Mouse (Mus musculus): Measurements from ENCODE around the gene 2210016L21Rik. TPM values are rescaled to one million over a fixed set of nuclear protein-coding genes. Genes with fewer than 3 reads are reported as not detected.

The 2210016L21Rik gene
- total and polyA plus RNA-seq, 2 experiments, result 3.0 to 6.1 TPM

DNA sequence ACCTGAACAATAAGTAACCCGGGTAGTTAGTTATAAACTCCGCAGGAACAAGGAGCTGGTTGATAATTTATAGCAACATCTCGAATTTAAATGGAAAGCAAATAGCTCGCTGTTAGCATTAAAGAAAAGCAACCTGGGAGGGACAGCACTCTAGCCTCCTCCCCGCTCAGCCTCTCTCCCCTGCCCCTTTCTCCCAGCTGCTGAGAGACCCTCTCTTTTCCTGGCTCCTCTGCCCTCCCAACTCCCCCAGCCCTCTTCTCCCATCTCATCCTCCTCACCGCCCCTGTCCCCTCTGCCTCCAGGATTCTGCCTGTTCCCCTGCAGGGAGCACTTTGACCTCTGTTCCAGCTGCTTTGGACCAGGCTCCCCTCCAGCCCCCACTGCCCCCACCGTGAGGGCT lies 26.7 kb downstream of the 2210016L21Rik start:
- Histone ChIP-seq H3K27me3 (ENCODE audit: control insufficient read depth, insufficient read depth, low read length) (no peaks in the 10 kb centered on the region), H3K4me3 (ENCODE audit: insufficient read depth, low read depth, low read length) (peak overlapping the region; percentile 85), H3K4me1 (ENCODE audit: control insufficient read depth, insufficient read depth, low read length) (peaks cover 33% of the 10 kb centered on the region), H3K27ac (replicated peaks; ENCODE audit: insufficient read depth, low read depth, low read length) (peak overlapping the region; percentile 99), H3K9ac (ENCODE audit: low read depth, low read length) (peak overlapping the region; percentile 95), H3K36me3 (ENCODE audit: control insufficient read depth, insufficient read depth, low read length) (no peaks in the 10 kb centered on the region), H3K79me2 (ENCODE audit: control insufficient read depth, insufficient read depth, low read length) (peaks cover 35% of the 10 kb centered on the region; the same call in 1 of the 2 replicates)
- 13% methylated on average over 7 of the region's 7 CpGs for WGBS
- no peak for TF ChIP-seq CTCF (IDR thresholded peaks at IDR 0.05; ENCODE audit: low read depth, low read length)
- TF ChIP-seq POLR2A (IDR thresholded peaks at IDR 0.05; ENCODE audit: extremely low read depth, insufficient read depth, low read length), result 0 out of 2 replicates have a peak, but pooled peaks have one; percentile 40
- peak; percentile 81 for DNase-seq (ENCODE audit: extremely low read depth, low read depth, low spot score)

DNA sequence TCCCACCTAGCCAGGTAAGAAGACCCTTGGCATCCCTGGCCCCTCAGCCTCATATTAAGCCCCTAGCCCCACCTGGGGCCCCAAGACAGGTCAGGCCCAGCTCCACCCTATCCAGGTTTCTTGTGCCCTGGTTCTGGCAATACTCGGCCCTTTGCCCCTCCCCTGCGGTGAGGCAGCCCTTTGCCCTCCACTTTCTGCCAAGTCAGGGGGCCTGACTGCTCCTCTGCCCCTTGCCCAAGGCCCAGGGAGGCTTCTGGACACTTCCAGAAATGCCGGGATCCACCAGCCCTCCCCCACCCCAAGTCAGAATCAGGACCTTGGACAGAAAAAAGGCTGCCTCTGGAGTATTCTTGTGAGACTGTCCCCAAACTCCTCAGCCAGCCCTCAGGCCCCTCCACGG lies 27.1 kb downstream of the 2210016L21Rik start:
- peak overlapping the region; percentile 99 for H3K27ac ChIP-seq (replicated peaks; ENCODE audit: insufficient read depth, low read depth, low read length)
- peak overlapping the region; percentile 95 for H3K9ac ChIP-seq (ENCODE audit: low read depth, low read length)
- peaks cover 33% of the 10 kb centered on the region; the same call in 1 of the 2 replicates for H3K79me2 ChIP-seq (ENCODE audit: control insufficient read depth, insufficient read depth, low read length)
- peaks cover 34% of the 10 kb centered on the region for H3K4me1 ChIP-seq (ENCODE audit: control insufficient read depth, insufficient read depth, low read length)
- TF ChIP-seq POLR2A (IDR thresholded peaks at IDR 0.05; ENCODE audit: extremely low read depth, insufficient read depth, low read length) (no peak), CTCF (IDR thresholded peaks at IDR 0.05; ENCODE audit: low read depth, low read length) (no peak)
- H3K4me3 ChIP-seq (ENCODE audit: insufficient read depth, low read depth, low read length), result peak overlapping the region; percentile 85
- 6% methylated on average over 4 of the region's 4 CpGs for whole genome bisulfite sequencing
- peak; percentile 85 for DNase-seq (ENCODE audit: extremely low read depth, low read depth, low spot score)
- no peaks in the 10 kb centered on the region for H3K27me3 ChIP-seq (ENCODE audit: control insufficient read depth, insufficient read depth, low read length)
- H3K36me3 ChIP-seq (ENCODE audit: control insufficient read depth, insufficient read depth, low read length), result no peaks in the 10 kb centered on the region

DNA sequence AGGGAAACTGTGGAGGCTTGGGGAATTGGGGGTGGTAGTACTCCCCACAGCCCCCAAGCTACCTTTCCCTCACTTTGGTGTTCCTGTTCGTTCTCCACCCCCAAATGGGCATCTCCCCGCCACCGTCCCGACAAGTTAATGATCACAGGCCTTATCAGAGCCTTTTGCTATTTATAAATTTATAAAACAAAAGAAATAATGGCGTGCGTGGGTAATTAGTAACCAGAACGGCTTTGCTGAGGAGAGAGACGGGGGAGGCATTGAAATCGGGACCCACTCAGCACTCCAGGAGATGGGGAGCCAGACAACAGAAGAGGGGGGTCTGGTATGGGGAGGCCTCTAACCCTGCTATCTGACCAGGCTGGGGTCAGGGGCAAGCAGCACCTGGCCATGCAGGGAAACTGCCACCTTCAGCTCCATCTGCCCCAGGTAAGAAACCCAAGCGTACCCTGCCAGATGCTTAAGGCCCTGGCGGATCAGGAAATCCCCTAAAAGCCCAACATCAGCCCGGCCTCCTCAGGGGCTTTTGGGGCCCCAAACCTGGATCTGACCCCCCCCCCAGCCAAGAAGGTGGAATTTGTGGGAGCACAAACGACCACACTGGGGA lies 27.8 kb downstream of the 2210016L21Rik start:
- WGBS, result 20% methylated on average over 13 of the region's 13 CpGs
- Histone ChIP-seq H3K27ac (replicated peaks; ENCODE audit: insufficient read depth, low read depth, low read length) (peak overlapping the region; percentile 99), H3K36me3 (ENCODE audit: control insufficient read depth, insufficient read depth, low read length) (peaks cover 2% of the 10 kb centered on the region; the same call in 1 of the 2 replicates), H3K27me3 (ENCODE audit: control insufficient read depth, insufficient read depth, low read length) (no peaks in the 10 kb centered on the region), H3K4me1 (ENCODE audit: control insufficient read depth, insufficient read depth, low read length) (peaks cover 33% of the 10 kb centered on the region), H3K4me3 (ENCODE audit: insufficient read depth, low read depth, low read length) (peak overlapping the region; percentile 85), H3K9ac (ENCODE audit: low read depth, low read length) (peak overlapping the region; percentile 95), H3K79me2 (ENCODE audit: control insufficient read depth, insufficient read depth, low read length) (peaks cover 31% of the 10 kb centered on the region; the same call in 1 of the 2 replicates)
- no peak for TF ChIP-seq CTCF (IDR thresholded peaks at IDR 0.05; ENCODE audit: low read depth, low read length)
- TF ChIP-seq POLR2A (IDR thresholded peaks at IDR 0.05; ENCODE audit: extremely low read depth, insufficient read depth, low read length), result 0 out of 2 replicates have a peak, but pooled peaks have one; percentile 29
- peak; percentile 81 for DNase-seq (ENCODE audit: extremely low read depth, low read depth, low spot score)

DNA sequence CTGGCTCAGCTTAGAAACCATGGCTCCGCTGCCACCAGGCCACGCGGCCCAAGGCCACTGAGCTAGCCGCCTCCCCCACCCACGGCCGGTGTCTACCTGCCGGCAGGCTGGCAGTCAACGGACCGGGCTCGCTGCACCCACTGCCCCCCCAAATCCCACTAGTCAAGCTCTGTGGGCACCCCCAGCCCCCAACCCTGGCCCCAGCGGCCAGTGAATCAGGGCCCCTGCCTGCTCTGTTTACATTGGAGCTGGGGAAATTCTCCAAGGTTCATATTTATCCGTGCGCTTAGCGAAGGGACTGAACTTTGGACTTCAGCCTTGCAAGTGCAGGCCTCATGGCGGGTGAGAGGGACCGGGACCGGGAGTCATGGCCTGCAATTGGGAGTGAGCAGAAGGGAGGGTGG lies 28.9 kb downstream of the 2210016L21Rik start, which contains the start of gene Hnf1a:
Gene Hnf1a (minus strand): TSS at position 271 of the 404 bp plus-strand sequence.
- H3K79me2 ChIP-seq (ENCODE audit: control insufficient read depth, insufficient read depth, low read length), result peaks cover 31% of the 10 kb centered on the region; the same call in 1 of the 2 replicates
- H3K27ac ChIP-seq (replicated peaks; ENCODE audit: insufficient read depth, low read depth, low read length), result peak within 1 kb of the TSS; percentile 99
- TF ChIP-seq CTCF (IDR thresholded peaks at IDR 0.05; ENCODE audit: low read depth, low read length), result no peak
- TF ChIP-seq POLR2A (IDR thresholded peaks at IDR 0.05; ENCODE audit: extremely low read depth, insufficient read depth, low read length), result peak; percentile 42; the same call in 1 of the 2 replicates
- H3K4me3 ChIP-seq (ENCODE audit: insufficient read depth, low read depth, low read length), result peak within 1 kb of the TSS; percentile 85
- peaks cover 31% of the 10 kb centered on the region for H3K4me1 ChIP-seq (ENCODE audit: control insufficient read depth, insufficient read depth, low read length)
- H3K9ac ChIP-seq (ENCODE audit: low read depth, low read length), result peak within 1 kb of the TSS; percentile 95
- H3K27me3 ChIP-seq (ENCODE audit: control insufficient read depth, insufficient read depth, low read length), result no peaks in the 10 kb centered on the region
- peak; percentile 96 for DNase-seq (ENCODE audit: extremely low read depth, low read depth, low spot score)
- WGBS, result 19% methylated on average over 17 of the region's 17 CpGs
- peaks cover 6% of the 10 kb centered on the region; the same call in 1 of the 2 replicates for H3K36me3 ChIP-seq (ENCODE audit: control insufficient read depth, insufficient read depth, low read length)

DNA sequence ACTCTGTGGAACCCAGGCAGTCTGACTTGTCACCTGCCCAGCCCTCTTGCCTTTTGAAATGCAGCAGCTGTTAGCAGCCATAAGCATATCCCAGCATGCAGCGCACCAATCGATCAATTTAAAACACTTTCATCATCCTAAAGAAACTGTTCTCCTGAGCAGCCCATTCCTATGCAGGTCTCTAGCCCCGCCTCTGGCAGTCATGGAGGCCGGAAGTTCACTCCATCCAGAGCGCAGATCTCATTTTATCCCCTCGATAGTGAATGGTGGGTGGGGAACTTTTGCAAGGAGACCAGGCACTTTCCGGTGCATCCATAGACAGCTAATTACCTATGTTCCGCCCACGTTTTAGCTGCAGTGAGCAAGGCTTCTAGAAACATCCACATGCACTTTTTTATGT lies 30.2 kb downstream of the 2210016L21Rik start:
- peaks cover 22% of the 10 kb centered on the region for H3K4me1 ChIP-seq (ENCODE audit: control insufficient read depth, insufficient read depth, low read length)
- H3K27ac ChIP-seq (replicated peaks; ENCODE audit: insufficient read depth, low read depth, low read length), result peak overlapping the region; percentile 28; the same call in 1 of the 2 replicates
- H3K9ac ChIP-seq (ENCODE audit: low read depth, low read length), result peak overlapping the region; percentile 34; the same call in 1 of the 2 replicates
- peaks cover 6% of the 10 kb centered on the region; the same call in 1 of the 2 replicates for H3K36me3 ChIP-seq (ENCODE audit: control insufficient read depth, insufficient read depth, low read length)
- peaks cover 28% of the 10 kb centered on the region; the same call in 1 of the 2 replicates for H3K79me2 ChIP-seq (ENCODE audit: control insufficient read depth, insufficient read depth, low read length)
- H3K4me3 ChIP-seq (ENCODE audit: insufficient read depth, low read depth, low read length), result 0 out of 2 replicates have a peak overlapping the region, but pooled peaks have one; percentile 20
- H3K27me3 ChIP-seq (ENCODE audit: control insufficient read depth, insufficient read depth, low read length), result no peaks in the 10 kb centered on the region
- WGBS, result 69% methylated on average over 9 of the region's 9 CpGs
- TF ChIP-seq CTCF (IDR thresholded peaks at IDR 0.05; ENCODE audit: low read depth, low read length) (no peak), POLR2A (IDR thresholded peaks at IDR 0.05; ENCODE audit: extremely low read depth, insufficient read depth, low read length) (no peak)
- DNase-seq (ENCODE audit: extremely low read depth, low read depth, low spot score), result no peak

All from liver, adult 2 months (tissue).